Mouse (Mus musculus) midbrain, embryonic 16.5 days (tissue): ENCODE data around the gene E130309D02Rik. TPM values are rescaled to one million over a fixed set of nuclear protein-coding genes. Genes with fewer than 3 reads are reported as not detected.

Experiments used
- ATAC-seq: fragments of 200-750 bp; cut with Nextera tagmentation; 2 replicates; pipeline ENCODE4 v1.8.0; 2017; ENCODE audit warnings: moderate TSS enrichment
- H3K27ac ChIP-seq: fragments of 300-500 bp; sonication (generic); 2 replicates; pipeline ENCODE4 v1.5.1; 2014; ENCODE audit warnings: mild to moderate bottlenecking, low read length, mixed read lengths
- H3K27me3 ChIP-seq: fragments of 300-500 bp; sonication (generic); 2 replicates; pipeline ENCODE4 v1.6.1; 2014; ENCODE audit warnings: low read depth, low read length, mixed read lengths; ENCODE audit not compliant: control insufficient read depth, insufficient read depth
- H3K36me3 ChIP-seq: fragments of 300-500 bp; sonication (generic); 2 replicates; pipeline ENCODE4 v1.6.1; 2014; ENCODE audit warnings: mild to moderate bottlenecking, low read length, moderate library complexity, mixed read lengths; ENCODE audit not compliant: control insufficient read depth, insufficient read depth
- H3K4me1 ChIP-seq: fragments of 300-500 bp; sonication (generic); 2 replicates; pipeline ENCODE4 v1.6.1; 2014; ENCODE audit warnings: mild to moderate bottlenecking, low read length, mixed read lengths; ENCODE audit not compliant: control insufficient read depth, insufficient read depth
- H3K4me2 ChIP-seq: fragments of 300-500 bp; sonication (generic); 2 replicates; pipeline ENCODE4 v1.6.1; 2014; ENCODE audit warnings: mild to moderate bottlenecking, low read length, mixed read lengths
- H3K4me3 ChIP-seq: fragments of 300-500 bp; sonication (generic); 2 replicates; pipeline ENCODE4 v1.5.1; 2014; ENCODE audit warnings: low read depth, mild to moderate bottlenecking, low read length, moderate library complexity, mixed read lengths
- H3K9ac ChIP-seq: fragments of 300-500 bp; sonication (generic); 2 replicates; pipeline ENCODE4 v1.6.1; 2014; ENCODE audit warnings: low read depth, low read length, mixed read lengths
- H3K9me3 ChIP-seq: fragments of 300-500 bp; sonication (generic); replicated peaks from 2 replicates; pipeline ENCODE4 v1.6.1; 2014; ENCODE audit warnings: mild to moderate bottlenecking, low read length, mixed read lengths; ENCODE audit not compliant: control insufficient read depth, poor library complexity, severe bottlenecking
- WGBS: fragments of 180-500 bp; shearing (Covaris S2); extraction: QIAGEN DNeasy Blood & Tissue Kit; methylation state at CpG from one replicate; pipeline ENCODE4 v1.1.7; 2014; 5-methylcytosine and 5-hydroxymethylcytosine counted together
- polyA plus RNA-seq: library from polyadenylated mRNA; unstranded; fragments of >200 nt; fragmentation: Nextera tagmentation; extraction: Ambion mirVana; gene quantifications from 2 replicates; pipeline ENCODE4 v1.2.1, GENCODE M21; 2015

Gene E130309D02Rik
- polyA plus RNA-seq, 1 experiment from 2014 or later = 25.3 TPM

DNA sequence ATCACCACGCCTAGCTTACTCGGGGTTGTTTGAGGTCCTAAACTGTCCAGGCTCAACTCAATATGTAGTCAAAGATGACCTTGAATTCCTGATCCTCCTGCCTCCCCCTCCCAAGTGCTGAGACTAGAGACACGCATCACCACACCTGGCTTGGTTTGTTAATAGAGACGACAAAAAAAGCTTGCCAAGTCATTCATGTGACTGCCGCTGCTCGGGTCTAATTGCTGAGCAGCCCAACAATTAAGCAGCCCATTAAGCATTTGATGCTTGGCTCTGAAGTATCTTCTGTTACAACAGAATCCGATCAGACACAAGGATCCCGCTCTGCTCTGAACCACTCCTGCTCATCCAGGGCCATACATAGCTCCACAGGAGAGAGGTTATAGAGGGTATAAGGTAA lies 31.2 kb upstream of the E130309D02Rik start:
- no peak for ATAC-seq
- H3K9ac ChIP-seq = no peak overlapping the region
- WGBS = 68% methylated on average over 8 of the region's 8 CpGs

DNA sequence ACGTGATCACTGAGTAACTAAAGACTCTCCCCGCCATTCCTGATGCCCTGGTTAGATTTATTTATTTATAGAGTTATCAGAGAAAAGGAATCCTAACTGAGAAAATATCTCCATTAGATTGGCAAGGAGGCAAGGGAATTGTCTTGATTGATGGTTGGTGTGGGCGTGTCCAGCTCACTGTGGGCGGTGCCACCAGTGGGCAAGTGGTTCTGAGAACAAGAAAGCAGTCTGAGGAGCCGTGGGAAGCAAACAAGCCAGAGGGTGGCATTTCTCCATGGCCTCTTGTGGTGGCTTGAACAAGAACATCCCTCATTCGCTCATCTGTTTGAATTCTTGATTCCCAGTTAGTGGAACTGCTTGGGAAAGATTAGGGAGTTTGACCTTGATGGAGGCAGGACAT lies 24.4 kb upstream of the E130309D02Rik start:
- no peak for ATAC-seq
- Histone ChIP-seq H3K27me3 (peaks cover 4% of the 10 kb centered on the region; the same call in 1 of the 2 replicates), H3K27ac (no peak overlapping the region), H3K4me2 (no peak overlapping the region), H3K9ac (no peak overlapping the region), H3K9me3 (no peaks in the 10 kb centered on the region), H3K4me1 (no peaks in the 10 kb centered on the region), H3K36me3 (no peaks in the 10 kb centered on the region), H3K4me3 (no peak overlapping the region)
- 55% methylated on average over 6 of the region's 6 CpGs for WGBS

More for the DNA sequence above, 31.2 kb upstream of the E130309D02Rik start:
- H3K4me2 ChIP-seq = no peak overlapping the region
- H3K36me3 ChIP-seq = no peaks in the 10 kb centered on the region
- no peak overlapping the region for H3K27ac ChIP-seq
- H3K4me1 ChIP-seq = no peaks in the 10 kb centered on the region
- no peak overlapping the region for H3K4me3 ChIP-seq
- H3K9me3 ChIP-seq = peaks cover 13% of the 10 kb centered on the region; the same call in 1 of the 2 replicates
- H3K27me3 ChIP-seq = no peaks in the 10 kb centered on the region

DNA sequence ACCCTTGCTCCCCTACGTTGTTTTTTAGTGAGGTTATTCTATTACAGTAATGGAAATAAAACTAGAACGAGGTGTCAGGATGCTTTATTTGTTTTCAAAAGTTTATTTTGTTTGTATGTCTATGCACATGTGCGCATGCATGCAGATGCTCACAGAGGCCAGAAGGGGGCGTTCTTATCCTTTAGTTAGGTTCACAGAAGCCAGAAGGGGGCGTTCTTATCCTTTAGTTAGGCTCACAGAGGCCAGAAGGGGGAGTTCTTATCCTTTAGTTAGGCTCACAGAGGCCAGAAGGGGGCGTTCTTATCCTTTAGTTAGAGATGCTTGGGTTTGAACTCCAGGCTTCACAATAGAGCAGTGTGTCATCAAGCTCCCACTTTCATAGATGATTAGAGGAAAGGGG lies 21.4 kb upstream of the E130309D02Rik start:
- Histone ChIP-seq H3K36me3 (no peaks in the 10 kb centered on the region), H3K27ac (no peak overlapping the region), H3K4me1 (no peaks in the 10 kb centered on the region), H3K9ac (no peak overlapping the region), H3K27me3 (peaks cover 4% of the 10 kb centered on the region; the same call in 1 of the 2 replicates), H3K9me3 (no peaks in the 10 kb centered on the region), H3K4me2 (no peak overlapping the region), H3K4me3 (no peak overlapping the region)
- no peak for ATAC-seq
- WGBS = 61% methylated on average over 6 of the region's 6 CpGs

DNA sequence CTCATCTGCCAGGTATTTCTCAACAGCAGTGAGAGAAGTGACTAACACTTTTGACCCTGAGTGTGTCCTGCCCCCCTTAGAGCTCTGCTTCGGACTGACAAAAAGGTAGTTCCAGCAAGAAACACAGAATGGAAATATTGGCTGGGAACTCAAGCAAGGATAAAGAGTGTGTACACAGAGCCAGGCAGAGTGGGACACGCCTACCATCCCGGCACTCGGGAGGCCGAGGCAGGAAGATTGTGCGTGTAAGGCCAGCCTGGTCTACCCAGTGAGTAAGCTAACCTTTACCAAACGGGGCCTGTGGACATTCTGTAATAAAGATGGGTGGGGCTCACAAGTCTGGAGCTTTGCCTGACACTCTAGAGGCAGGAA lies 19.9 kb upstream of the E130309D02Rik start:
- no peak overlapping the region for H3K9ac ChIP-seq
- peaks cover 4% of the 10 kb centered on the region; the same call in 1 of the 2 replicates for H3K27me3 ChIP-seq
- no peaks in the 10 kb centered on the region; the same call in 1 of the 2 replicates for H3K4me1 ChIP-seq
- H3K36me3 ChIP-seq = no peaks in the 10 kb centered on the region
- no peak for ATAC-seq
- no peak overlapping the region for H3K27ac ChIP-seq
- no peak overlapping the region for H3K4me3 ChIP-seq
- H3K4me2 ChIP-seq = no peak overlapping the region
- no peaks in the 10 kb centered on the region for H3K9me3 ChIP-seq
- WGBS = 83% methylated on average over 7 of the region's 7 CpGs

DNA sequence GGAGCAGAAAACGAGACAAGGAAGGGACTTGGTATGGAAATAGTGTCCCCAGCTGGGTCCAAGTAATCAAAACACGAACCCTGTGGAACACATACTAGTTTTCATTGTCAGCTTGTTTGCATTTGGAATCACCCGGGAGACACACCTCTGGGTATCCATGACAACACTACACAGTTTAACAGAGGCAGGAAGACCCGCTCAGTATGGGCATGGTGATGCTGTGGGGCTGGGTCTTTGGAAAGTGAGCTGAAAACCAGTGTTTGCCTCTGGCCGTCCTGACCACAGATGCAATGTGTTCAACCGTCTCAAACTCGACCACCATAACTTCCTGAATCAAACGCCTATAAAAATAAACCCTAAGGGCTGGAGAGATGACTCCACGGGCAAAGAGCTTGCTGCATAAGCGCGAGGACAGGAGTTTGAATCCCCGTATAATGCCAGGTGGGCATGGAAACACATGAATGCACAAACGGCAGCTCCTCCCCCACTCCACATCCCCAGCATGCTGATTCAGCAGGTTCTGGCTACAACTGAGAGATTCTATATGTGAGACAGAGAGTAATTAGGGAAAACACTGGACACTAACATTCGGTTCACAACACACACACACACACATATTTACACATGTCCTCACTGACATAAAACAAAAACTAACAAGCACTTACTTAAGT lies 19.4 kb upstream of the E130309D02Rik start:
- Histone ChIP-seq H3K27me3 (peaks cover 4% of the 10 kb centered on the region; the same call in 1 of the 2 replicates), H3K4me1 (peaks cover 5% of the 10 kb centered on the region; the same call in 1 of the 2 replicates), H3K4me3 (no peak overlapping the region), H3K36me3 (no peaks in the 10 kb centered on the region), H3K9me3 (no peaks in the 10 kb centered on the region), H3K27ac (no peak overlapping the region), H3K9ac (no peak overlapping the region), H3K4me2 (no peak overlapping the region)
- ATAC-seq = no peak
- WGBS = 70% methylated on average over 14 of the region's 14 CpGs

DNA sequence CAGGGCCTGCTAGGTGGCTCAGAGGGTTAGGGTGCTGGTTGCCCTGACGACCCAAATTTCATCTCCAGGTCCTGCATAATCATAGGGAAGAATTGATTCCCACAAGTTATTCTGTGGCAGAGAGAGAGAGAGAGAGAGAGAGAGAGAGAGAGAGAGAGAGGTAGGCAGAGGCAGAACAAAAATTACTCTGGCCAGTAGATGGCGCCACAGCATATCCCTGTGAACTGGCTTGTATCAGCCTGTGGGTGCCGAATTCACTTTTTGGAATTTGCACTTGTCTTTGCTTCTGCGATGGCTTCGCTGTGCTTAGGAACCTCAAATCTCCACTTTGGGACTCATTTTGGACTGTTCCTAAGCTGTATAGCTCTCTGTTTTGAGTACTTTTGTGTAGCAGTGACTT lies 18.7 kb upstream of the E130309D02Rik start:
- H3K9ac ChIP-seq = no peak overlapping the region
- peaks cover 4% of the 10 kb centered on the region; the same call in 1 of the 2 replicates for H3K27me3 ChIP-seq
- H3K27ac ChIP-seq = no peak overlapping the region
- peaks cover 5% of the 10 kb centered on the region; the same call in 1 of the 2 replicates for H3K4me1 ChIP-seq
- H3K9me3 ChIP-seq = no peaks in the 10 kb centered on the region
- 14% methylated on average over 5 of the region's 5 CpGs for WGBS
- H3K4me3 ChIP-seq = no peak overlapping the region
- no peak overlapping the region for H3K4me2 ChIP-seq
- no peak for ATAC-seq
- no peaks in the 10 kb centered on the region for H3K36me3 ChIP-seq

DNA sequence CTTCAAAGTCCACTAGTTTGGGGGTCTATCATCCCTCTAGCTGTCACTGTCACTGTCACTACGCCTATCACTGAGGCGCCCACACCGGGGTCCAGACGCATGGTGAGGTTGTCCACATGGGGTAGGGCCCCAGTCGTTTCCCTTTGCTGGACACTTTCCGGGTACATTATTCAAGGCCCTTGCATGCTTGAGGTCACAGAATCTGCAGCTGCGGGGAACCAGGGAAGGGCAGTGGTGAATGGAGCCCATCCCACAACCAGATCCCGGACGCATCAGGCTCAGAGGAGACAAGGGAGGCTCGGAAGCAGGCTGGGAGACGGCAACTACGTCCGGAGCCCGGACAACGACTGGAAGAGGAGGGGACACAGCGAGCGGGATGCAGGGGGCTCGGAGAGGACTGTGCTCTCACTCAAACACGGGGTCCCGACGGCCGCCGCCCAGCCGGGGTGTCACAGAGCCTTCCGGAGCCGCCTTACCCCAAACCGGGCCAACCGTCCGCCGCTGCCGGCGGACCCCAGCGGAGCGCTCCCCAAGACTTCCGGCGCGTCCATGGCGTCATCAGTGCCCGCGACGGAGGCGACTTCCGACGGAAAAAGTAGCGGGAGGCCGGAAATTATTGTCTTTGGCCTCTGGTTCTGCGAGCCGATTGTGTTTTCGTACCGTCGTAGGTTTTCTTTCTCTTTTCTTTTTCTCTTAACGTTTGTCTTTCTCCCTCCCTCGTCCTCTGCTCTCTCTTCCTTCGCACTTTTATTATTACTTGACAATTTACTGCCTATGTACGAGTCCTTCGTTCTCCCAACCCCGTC lies 13.7 kb upstream of the E130309D02Rik start, which contains the start of gene Zdhhc4:
TSS of gene Zdhhc4 (minus strand) at position 567 of the 806 bp plus-strand sequence.
- Histone ChIP-seq H3K36me3 (peaks cover 8% of the 10 kb centered on the region), H3K4me3 (peak within 1 kb of the TSS; percentile 92), H3K4me2 (peak within 1 kb of the TSS; percentile 77), H3K9ac (peak within 1 kb of the TSS; percentile 90), H3K27me3 (no peaks in the 10 kb centered on the region), H3K9me3 (no peaks in the 10 kb centered on the region), H3K27ac (peak within 1 kb of the TSS; percentile 68), H3K4me1 (peaks cover 15% of the 10 kb centered on the region)
- peak; percentile 69 for ATAC-seq
- WGBS = 0% methylated on average over 56 of the region's 57 CpGs

DNA sequence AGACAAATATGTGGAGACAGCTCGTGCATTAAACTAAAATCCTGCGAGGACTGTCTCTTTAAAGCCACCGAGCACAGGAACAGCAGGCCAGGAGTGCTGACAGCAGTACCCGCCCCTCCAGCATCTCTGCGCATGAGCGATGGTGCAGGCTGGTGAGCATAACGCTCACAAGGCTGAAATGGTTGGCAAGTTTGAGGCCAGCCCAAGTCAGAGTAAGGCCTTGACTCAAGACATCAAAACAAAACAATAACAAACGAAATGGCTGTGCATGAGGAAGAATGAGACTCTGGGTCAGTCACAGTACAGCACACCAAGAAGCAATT lies 2.1 kb upstream of the E130309D02Rik start:
- Histone ChIP-seq H3K9me3 (no peaks in the 10 kb centered on the region), H3K4me2 (no peak overlapping the region), H3K4me1 (peaks cover 18% of the 10 kb centered on the region), H3K9ac (no peak overlapping the region), H3K4me3 (no peak overlapping the region), H3K27ac (no peak overlapping the region), H3K36me3 (peaks cover 11% of the 10 kb centered on the region), H3K27me3 (no peaks in the 10 kb centered on the region)
- 83% methylated on average over 8 of the region's 8 CpGs for WGBS
- no peak for ATAC-seq
